Mouse (Mus musculus): ENCODE measurements around the gene Ndufs4. TPM values are rescaled to one million over a fixed set of nuclear protein-coding genes. Genes with fewer than 3 reads are reported as not detected.

The Ndufs4 gene
- polyA plus RNA-seq, 1 experiment from 2014 or later = 283 TPM

GRCm38 (mm10) chr13:114267741-114268140 is 120.3 kb downstream of the Ndufs4 start:
- WGBS = 68% methylated on average over 9 of the region's 9 CpGs
- Histone ChIP-seq H3K27me3 (ENCODE audit: control insufficient read depth, insufficient read depth, low read length) (no peaks in the 10 kb centered on the region), H3K4me3 (replicated peaks; ENCODE audit: low read length) (no peak overlapping the region), H3K36me3 (ENCODE audit: control insufficient read depth, insufficient read depth, low read length) (no peaks in the 10 kb centered on the region), H3K9me3 (replicated peaks; ENCODE audit: control insufficient read depth, low read length) (no peaks in the 10 kb centered on the region), H3K27ac (ENCODE audit: low read length) (no peak overlapping the region), H3K4me1 (ENCODE audit: control insufficient read depth, insufficient read depth, low read length) (0 out of 2 replicates have a peak, but pooled peaks cover 3% of the 10 kb centered on the region), H3K9ac (ENCODE audit: low read length) (no peak overlapping the region), H3K4me2 (ENCODE audit: low read depth, low read length) (no peak overlapping the region)
- ATAC-seq (ENCODE audit: insufficient read depth, low FRiP score) = no peak

GRCm38 (mm10) chr13:114260486-114261205 is 127.4 kb downstream of the Ndufs4 start:
- Histone ChIP-seq H3K4me3 (replicated peaks; ENCODE audit: low read length) (no peak overlapping the region), H3K27ac (ENCODE audit: low read length) (no peak overlapping the region), H3K9ac (ENCODE audit: low read length) (no peak overlapping the region), H3K4me2 (ENCODE audit: low read depth, low read length) (no peak overlapping the region), H3K9me3 (replicated peaks; ENCODE audit: control insufficient read depth, low read length) (no peaks in the 10 kb centered on the region), H3K27me3 (ENCODE audit: control insufficient read depth, insufficient read depth, low read length) (no peaks in the 10 kb centered on the region), H3K4me1 (ENCODE audit: control insufficient read depth, insufficient read depth, low read length) (no peaks in the 10 kb centered on the region), H3K36me3 (ENCODE audit: control insufficient read depth, insufficient read depth, low read length) (no peaks in the 10 kb centered on the region)
- WGBS = 73% methylated on average over 7 of the region's 7 CpGs
- no peak for ATAC-seq (ENCODE audit: insufficient read depth, low FRiP score)

DNA sequence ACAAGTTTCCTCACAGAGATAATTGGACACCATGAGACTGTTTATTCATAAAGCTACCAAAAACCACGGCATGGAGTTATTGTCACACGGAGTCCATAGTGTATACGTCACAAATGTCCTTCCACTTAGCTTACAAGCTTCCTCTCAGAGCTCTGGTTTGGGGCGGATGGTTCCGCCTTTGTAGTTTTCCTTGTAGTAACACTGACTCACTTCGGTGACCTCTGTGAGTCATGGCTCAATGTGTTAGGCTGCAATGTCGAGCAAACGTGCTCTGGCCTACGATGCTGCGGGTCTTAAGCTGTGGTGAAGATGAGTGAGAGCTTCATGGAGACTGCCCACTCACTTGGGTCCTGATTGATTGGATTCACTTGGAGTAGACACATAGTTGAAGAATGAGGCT is 133.4 kb downstream of the Ndufs4 start:
- Histone ChIP-seq H3K4me2 (ENCODE audit: low read depth, low read length) (no peak overlapping the region), H3K27me3 (ENCODE audit: control insufficient read depth, insufficient read depth, low read length) (no peaks in the 10 kb centered on the region), H3K27ac (ENCODE audit: low read length) (no peak overlapping the region), H3K9ac (ENCODE audit: low read length) (no peak overlapping the region), H3K9me3 (replicated peaks; ENCODE audit: control insufficient read depth, low read length) (no peaks in the 10 kb centered on the region), H3K36me3 (ENCODE audit: control insufficient read depth, insufficient read depth, low read length) (no peaks in the 10 kb centered on the region), H3K4me3 (replicated peaks; ENCODE audit: low read length) (no peak overlapping the region), H3K4me1 (ENCODE audit: control insufficient read depth, insufficient read depth, low read length) (no peaks in the 10 kb centered on the region)
- WGBS = 80% methylated on average over 10 of the region's 10 CpGs
- ATAC-seq (ENCODE audit: insufficient read depth, low FRiP score) = no peak

Other genes starting within 250 kb of the Ndufs4 start
- gene Fst, start 70.7 kb upstream of the Ndufs4 start, polyA plus RNA-seq (2015; fragmentation: Nextera tagmentation; extraction: Ambion mirVana) = 18.0 and 25.6 TPM in 2 replicates

Measured in stomach, embryonic 16.5 days (tissue).